Mouse (Mus musculus): ENCODE data around the gene Taf15. TPM values are rescaled to one million over a fixed set of nuclear protein-coding genes. Genes with fewer than 3 reads are reported as not detected.
A peak's percentile ranks its signal among the peaks of the same experiment; 100 is the strongest.

Gene Taf15
- total and polyA plus RNA-seq, 3 experiments: 9.1 to 39.6 (median 34.2) TPM

GRCm38 (mm10) chr11:83445001-83445400, 27.9 kb upstream of the Taf15 start:
- Histone ChIP-seq H3K36me3 (ENCODE audit: control insufficient read depth, insufficient read depth, low read length) (no peaks in the 10 kb centered on the region; the same call in 1 of the 2 replicates), H3K9ac (ENCODE audit: low read depth, low read length) (no peak overlapping the region), H3K27ac (no peak overlapping the region), H3K27me3 (ENCODE audit: control insufficient read depth, insufficient read depth, low read length) (no peaks in the 10 kb centered on the region; the same call in 1 of the 2 replicates), H3K4me3 (no peak overlapping the region), H3K79me2 (replicated peaks; ENCODE audit: control insufficient read depth, insufficient read depth, low read length) (no peaks in the 10 kb centered on the region), H3K4me1 (ENCODE audit: control insufficient read depth, insufficient read depth, low read length) (peaks cover 30% of the 10 kb centered on the region)
- 45% methylated on average over 19 of the region's 19 CpGs for WGBS
- intact Hi-C loops (cut with DNase I): no loop called here
- no peak for DNase-seq
- TF ChIP-seq EP300 (IDR thresholded peaks at IDR 0.05; ENCODE audit: insufficient read depth, low read depth, low read length) (no peak), CTCF (IDR thresholded peaks at IDR 0.05) (no peak), POLR2A (IDR thresholded peaks at IDR 0.05; ENCODE audit: insufficient read depth, low read depth, low read length) (no peak)

- intact Hi-C loops (cut with DNase I): no loop called here
- H3K27me3 ChIP-seq (ENCODE audit: control insufficient read depth, insufficient read depth, low read length): no peaks in the 10 kb centered on the region; the same call in 1 of the 2 replicates
- H3K9ac ChIP-seq (ENCODE audit: low read depth, low read length): no peak overlapping the region
- peaks cover 26% of the 10 kb centered on the region for H3K4me1 ChIP-seq (ENCODE audit: control insufficient read depth, insufficient read depth, low read length)
- WGBS: 67% methylated on average over 10 of the region's 10 CpGs
- no peak for TF ChIP-seq EP300 (IDR thresholded peaks at IDR 0.05; ENCODE audit: insufficient read depth, low read depth, low read length)
- TF ChIP-seq POLR2A (IDR thresholded peaks at IDR 0.05; ENCODE audit: insufficient read depth, low read depth, low read length): no peak
- TF ChIP-seq CTCF (IDR thresholded peaks at IDR 0.05): no peak
- peak overlapping the region; percentile 21 for H3K27ac ChIP-seq
- no peaks in the 10 kb centered on the region; the same call in 1 of the 2 replicates for H3K36me3 ChIP-seq (ENCODE audit: control insufficient read depth, insufficient read depth, low read length)
- DNase-seq: no peak
- no peak overlapping the region for H3K4me3 ChIP-seq
- H3K79me2 ChIP-seq (replicated peaks; ENCODE audit: control insufficient read depth, insufficient read depth, low read length): no peaks in the 10 kb centered on the region
Observed at GRCm38 (mm10) chr11:83447612-83448011, 25.3 kb upstream of the Taf15 start.

- H3K9ac ChIP-seq (ENCODE audit: low read depth, low read length): no peak overlapping the region
- H3K4me3 ChIP-seq: no peak overlapping the region
- H3K27ac ChIP-seq: peak overlapping the region; percentile 21
- H3K4me1 ChIP-seq (ENCODE audit: control insufficient read depth, insufficient read depth, low read length): peaks cover 24% of the 10 kb centered on the region
- intact Hi-C loops (cut with DNase I): no loop called here
- H3K36me3 ChIP-seq (ENCODE audit: control insufficient read depth, insufficient read depth, low read length): no peaks in the 10 kb centered on the region; the same call in 1 of the 2 replicates
- DNase-seq: peak; percentile 58 to 65
- no peaks in the 10 kb centered on the region for H3K79me2 ChIP-seq (replicated peaks; ENCODE audit: control insufficient read depth, insufficient read depth, low read length)
- TF ChIP-seq EP300 (IDR thresholded peaks at IDR 0.05; ENCODE audit: insufficient read depth, low read depth, low read length) (no peak), CTCF (IDR thresholded peaks at IDR 0.05) (no peak), POLR2A (IDR thresholded peaks at IDR 0.05; ENCODE audit: insufficient read depth, low read depth, low read length) (no peak)
- no peaks in the 10 kb centered on the region; the same call in 1 of the 2 replicates for H3K27me3 ChIP-seq (ENCODE audit: control insufficient read depth, insufficient read depth, low read length)
- 38% methylated on average over 16 of the region's 16 CpGs for WGBS
Observed at GRCm38 (mm10) chr11:83448021-83448926, 24.6 kb upstream of the Taf15 start.

GRCm38 (mm10) chr11:83448927-83449236, 24.0 kb upstream of the Taf15 start:
- Histone ChIP-seq H3K9ac (ENCODE audit: low read depth, low read length) (no peak overlapping the region), H3K4me1 (ENCODE audit: control insufficient read depth, insufficient read depth, low read length) (peaks cover 23% of the 10 kb centered on the region), H3K27me3 (ENCODE audit: control insufficient read depth, insufficient read depth, low read length) (no peaks in the 10 kb centered on the region; the same call in 1 of the 2 replicates), H3K79me2 (replicated peaks; ENCODE audit: control insufficient read depth, insufficient read depth, low read length) (no peaks in the 10 kb centered on the region), H3K4me3 (no peak overlapping the region), H3K36me3 (ENCODE audit: control insufficient read depth, insufficient read depth, low read length) (no peaks in the 10 kb centered on the region; the same call in 1 of the 2 replicates), H3K27ac (no peak overlapping the region; the same call in 1 of the 2 replicates)
- intact Hi-C loops (cut with DNase I): no loop called here
- peak; percentile 54 to 62 for DNase-seq
- TF ChIP-seq CTCF (IDR thresholded peaks at IDR 0.05) (no peak), POLR2A (IDR thresholded peaks at IDR 0.05; ENCODE audit: insufficient read depth, low read depth, low read length) (no peak), EP300 (IDR thresholded peaks at IDR 0.05; ENCODE audit: insufficient read depth, low read depth, low read length) (no peak)

- no peak for DNase-seq
- TF ChIP-seq CTCF (IDR thresholded peaks at IDR 0.05) (no peak), EP300 (IDR thresholded peaks at IDR 0.05; ENCODE audit: insufficient read depth, low read depth, low read length) (no peak), POLR2A (IDR thresholded peaks at IDR 0.05; ENCODE audit: insufficient read depth, low read depth, low read length) (no peak)
- Histone ChIP-seq H3K79me2 (replicated peaks; ENCODE audit: control insufficient read depth, insufficient read depth, low read length) (no peaks in the 10 kb centered on the region), H3K27ac (no peak overlapping the region), H3K27me3 (ENCODE audit: control insufficient read depth, insufficient read depth, low read length) (no peaks in the 10 kb centered on the region; the same call in 1 of the 2 replicates), H3K9ac (ENCODE audit: low read depth, low read length) (no peak overlapping the region), H3K36me3 (ENCODE audit: control insufficient read depth, insufficient read depth, low read length) (peaks cover 2% of the 10 kb centered on the region; the same call in 1 of the 2 replicates), H3K4me3 (no peak overlapping the region), H3K4me1 (ENCODE audit: control insufficient read depth, insufficient read depth, low read length) (peaks cover 24% of the 10 kb centered on the region)
- 43% methylated on average over 4 of the region's 4 CpGs for WGBS
- intact Hi-C loops (cut with DNase I): no loop called here
Observed at GRCm38 (mm10) chr11:83449298-83449697, 23.6 kb upstream of the Taf15 start.

- no peak for TF ChIP-seq EP300 (IDR thresholded peaks at IDR 0.05; ENCODE audit: insufficient read depth, low read depth, low read length)
- TF ChIP-seq CTCF (IDR thresholded peaks at IDR 0.05): no peak
- no peak for TF ChIP-seq POLR2A (IDR thresholded peaks at IDR 0.05; ENCODE audit: insufficient read depth, low read depth, low read length)
- intact Hi-C loops (cut with DNase I): no loop called here
- peaks cover 3% of the 10 kb centered on the region; the same call in 1 of the 2 replicates for H3K36me3 ChIP-seq (ENCODE audit: control insufficient read depth, insufficient read depth, low read length)
- H3K27me3 ChIP-seq (ENCODE audit: control insufficient read depth, insufficient read depth, low read length): no peaks in the 10 kb centered on the region
- WGBS: 11% methylated on average over 1 of the region's 1 CpGs
- DNase-seq: no peak
- H3K9ac ChIP-seq (ENCODE audit: low read depth, low read length): no peak overlapping the region
- H3K4me3 ChIP-seq: no peak overlapping the region
- no peak overlapping the region for H3K27ac ChIP-seq
- H3K79me2 ChIP-seq (replicated peaks; ENCODE audit: control insufficient read depth, insufficient read depth, low read length): no peaks in the 10 kb centered on the region
- H3K4me1 ChIP-seq (ENCODE audit: control insufficient read depth, insufficient read depth, low read length): peaks cover 30% of the 10 kb centered on the region
Observed at GRCm38 (mm10) chr11:83450550-83450949, 22.3 kb upstream of the Taf15 start.

Measured in heart, adult 2 months (tissue).